Mouse (Mus musculus) CH12.LX (cell line): ENCODE results near the gene Agfg1. TPM values are rescaled to one million over a fixed set of nuclear protein-coding genes. Genes with fewer than 3 reads are reported as not detected.

Experiments
- DNase-seq: peaks from one replicate; pipeline ENCODE4 v3.0.0-alpha.2; 2013; ENCODE audit errors: extremely low read depth
- H3K27ac ChIP-seq: 2 replicates; pipeline ENCODE4 v1.5.1; 2012; ENCODE audit warnings: low read depth, mild to moderate bottlenecking, control low read depth, moderate library complexity; ENCODE audit not compliant: insufficient read depth
- H3K27me3 ChIP-seq: replicated peaks from 2 replicates; pipeline ENCODE3; 2012; ENCODE audit warnings: inconsistent platforms
- H3K36me3 ChIP-seq, 2 experiments: replicated peaks in 1 of 2; 2 replicates each; pipeline versions ENCODE3 to v1.6.1; 2012; ENCODE audit warnings: inconsistent platforms in 1 of 2, low read length in 1 of 2, mild to moderate bottlenecking in 1 of 2, mixed read lengths in 1 of 2, moderate library complexity in 1 of 2; ENCODE audit not compliant: control insufficient read depth in 1 of 2, insufficient read depth in 1 of 2
- H3K4me1 ChIP-seq, 2 experiments: 2 replicates each; pipeline ENCODE4 v1.6.1; 2012; ENCODE audit warnings: inconsistent platforms in 1 of 2, moderate library complexity in 1 of 2; ENCODE audit not compliant: insufficient read depth in 2 of 2, control insufficient read depth in 1 of 2
- H3K4me2 ChIP-seq: 2 replicates; pipeline ENCODE4 v1.6.1; 2012; ENCODE audit warnings: low read depth, mild to moderate bottlenecking, control low read depth; ENCODE audit not compliant: poor library complexity, insufficient read depth, severe bottlenecking
- H3K4me3 ChIP-seq, 3 experiments: fragments of 150-350 bp in 1 of 3; sonication (generic) in 1 of 3; replicated peaks in 1 of 3; 2 replicates each; pipeline versions ENCODE3 to v1.5.1; 2011 to 2012; ENCODE audit warnings: low read depth in 2 of 3, low read length in 2 of 3, mild to moderate bottlenecking in 2 of 3, moderate library complexity in 2 of 3, control low read depth in 1 of 3, improper control_type of control experiment in 1 of 3, inconsistent platforms in 1 of 3, mixed read lengths in 1 of 3; ENCODE audit not compliant: poor library complexity in 1 of 3
- H3K79me2 ChIP-seq: replicated peaks from 2 replicates; pipeline ENCODE4 v1.6.1; 2012; ENCODE audit warnings: mild to moderate bottlenecking, moderate library complexity; ENCODE audit not compliant: control insufficient read depth, poor library complexity, insufficient read depth, severe bottlenecking; ENCODE audit errors: extremely low read depth
- H3K9ac ChIP-seq: 2 replicates; pipeline ENCODE4 v1.6.1; 2012; ENCODE audit warnings: low read depth, mild to moderate bottlenecking, control low read depth, moderate library complexity; ENCODE audit not compliant: insufficient read depth
- H3K9me3 ChIP-seq: replicated peaks from 2 replicates; pipeline ENCODE3; 2012; ENCODE audit warnings: low read length, inconsistent platforms, mixed read lengths
- BHLHE40 ChIP-seq: IDR thresholded peaks from 2 replicates; pipeline ENCODE4 v1.6.1; 2011; ENCODE audit warnings: mild to moderate bottlenecking, low read depth, low read length, improper control_type of control experiment
- CHD1 ChIP-seq: IDR thresholded peaks from 2 replicates; pipeline ENCODE4 v1.6.1; 2012; ENCODE audit warnings: low read depth, low read length, improper control_type of control experiment, inconsistent platforms
- CTCF ChIP-seq, 2 experiments: IDR thresholded peaks in 1 of 2; conservative IDR thresholded peaks in 1 of 2; 2 replicates each; pipeline ENCODE4 v1.5.1; 2011 to 2012; ENCODE audit warnings: low read depth in 2 of 2, low read length in 2 of 2, improper control_type of control experiment in 1 of 2, inconsistent platforms in 1 of 2, mild to moderate bottlenecking in 1 of 2, moderate library complexity in 1 of 2
- E2F4 ChIP-seq: IDR thresholded peaks from 2 replicates; pipeline ENCODE4 v1.6.1; 2011; ENCODE audit warnings: low read depth, low read length, improper control_type of control experiment; ENCODE audit not compliant: insufficient replicate concordance
- ETS1 ChIP-seq: conservative IDR thresholded peaks from 2 replicates; pipeline ENCODE4 v1.6.1; 2012; ENCODE audit warnings: low read depth, mild to moderate bottlenecking, inconsistent platforms, low read length, improper control_type of control experiment, moderate library complexity
- HCFC1 ChIP-seq: IDR thresholded peaks from 2 replicates; pipeline ENCODE4 v1.6.1; 2012; ENCODE audit warnings: low read depth, mild to moderate bottlenecking, inconsistent platforms, low read length, improper control_type of control experiment
- JUND ChIP-seq: conservative IDR thresholded peaks from 2 replicates; pipeline ENCODE4 v1.6.1; 2011; ENCODE audit warnings: low read depth, low read length, improper control_type of control experiment
- KAT2A ChIP-seq: IDR thresholded peaks from 2 replicates; pipeline ENCODE4 v1.6.1; 2012; ENCODE audit warnings: low read length, improper control_type of control experiment, inconsistent platforms; ENCODE audit not compliant: insufficient replicate concordance
- MAX ChIP-seq: IDR thresholded peaks from 2 replicates; pipeline ENCODE4 v1.6.1; 2011; ENCODE audit warnings: low read length, improper control_type of control experiment
- MXI1 ChIP-seq: IDR thresholded peaks from 2 replicates; pipeline ENCODE4 v1.6.1; 2011; ENCODE audit warnings: mild to moderate bottlenecking, low read depth, low read length, improper control_type of control experiment
- MYC ChIP-seq: IDR thresholded peaks from 2 replicates; pipeline ENCODE4 v1.6.1; 2011; ENCODE audit warnings: low read depth, mild to moderate bottlenecking, improper control_type of control experiment, low read length
- NELFE ChIP-seq: IDR thresholded peaks from 2 replicates; pipeline ENCODE4 v1.6.1; 2011; ENCODE audit warnings: low read depth, low read length, improper control_type of control experiment
- NRF1 ChIP-seq: IDR thresholded peaks from 2 replicates; pipeline ENCODE4 v1.6.1; 2014; ENCODE audit warnings: low read depth, mild to moderate bottlenecking, inconsistent platforms, low read length, improper control_type of control experiment, moderate library complexity
- PAX5 ChIP-seq: IDR thresholded peaks from 2 replicates; pipeline ENCODE4 v1.6.1; 2012; ENCODE audit warnings: low read length, inconsistent platforms, mixed read lengths
- RCOR1 ChIP-seq: conservative IDR thresholded peaks from 2 replicates; pipeline ENCODE4 v1.6.1; 2012; ENCODE audit warnings: low read depth, mild to moderate bottlenecking, inconsistent platforms, low read length, improper control_type of control experiment
- SMC3 ChIP-seq: IDR thresholded peaks from 2 replicates; pipeline ENCODE4 v1.6.1; 2011; ENCODE audit warnings: low read depth, low read length, improper control_type of control experiment
- USF1 ChIP-seq: IDR thresholded peaks from 2 replicates; pipeline ENCODE4 v1.6.1; 2014; ENCODE audit warnings: low read depth, mild to moderate bottlenecking, inconsistent platforms, low read length, improper control_type of control experiment
- ZC3H11A ChIP-seq: IDR thresholded peaks from 2 replicates; pipeline ENCODE4 v1.6.1; 2012; ENCODE audit warnings: low read depth, mild to moderate bottlenecking, inconsistent platforms, low read length, improper control_type of control experiment
- ZNF384 ChIP-seq: IDR thresholded peaks from 2 replicates; pipeline ENCODE4 v1.6.1; 2012; ENCODE audit warnings: low read depth, low read length, improper control_type of control experiment, inconsistent platforms
- dilution Hi-C: fragments of 300-500 bp; cut with MboI; formaldehyde crosslinking; loops from 2 replicates; pipeline ENCODE4 v1.14.3; 2020; ENCODE audit warnings: low sequenced_read_pairs; ENCODE audit not compliant: extremely low pct_unique_long_range_greater_than_20kb, extremely low pct_ligation_motif_present
- in situ Hi-C: fragments of 300-500 bp; cut with MboI; formaldehyde crosslinking; loops from 3 replicates; pipeline ENCODE4 v1.14.3; 2019; ENCODE audit warnings: low sequenced_read_pairs, low pct_ligation_motif_present, low pct_unique_long_range_greater_than_20kb, mixed read lengths
- polyA plus RNA-seq: library from polyadenylated mRNA; unstranded; fragments of >175 nt; gene quantifications from 2 replicates; pipeline ENCODE4 v1.2.1, GENCODE M21; 2012; ENCODE audit warnings: low read depth; ENCODE audit not compliant: insufficient read length
- total RNA-seq, 2 experiments: library from RNA; depleted of rRNA; stranded (reverse); fragments of 300-350 nt in 1 of 2; fragments of >200 nt in 1 of 2; gene quantifications; 2 replicates each; pipeline ENCODE4 v1.2.3; 2012 to 2014

Gene Agfg1
- total and polyA plus RNA-seq, 3 experiments, result 59.0 to 127 (median 106) TPM

- Histone ChIP-seq H3K27me3 (no peaks in the 10 kb centered on the region), H3K4me1 (no peaks in the 10 kb centered on the region)
- no peak for DNase-seq
- no peak for TF ChIP-seq RCOR1
- no peak for TF ChIP-seq KAT2A
- no peak for TF ChIP-seq CHD1
- no peak for TF ChIP-seq MXI1
- no peak for TF ChIP-seq MAX
- TF ChIP-seq NELFE, result no peak
- TF ChIP-seq USF1, result no peak
- TF ChIP-seq MYC, result no peak
- TF ChIP-seq E2F4, result no peak
- no peak for TF ChIP-seq PAX5
- no peak for TF ChIP-seq ZNF384
- TF ChIP-seq CTCF (conservative IDR thresholded peaks at IDR 0.05 in 1 of 2, IDR thresholded peaks at IDR 0.05 in 1 of 2; ENCODE audit: low read depth in 2 of 2, low read length in 2 of 2), result no peak
- no peak for TF ChIP-seq ETS1
- TF ChIP-seq, all 38 proteins: peak for 0
- no peak overlapping the region for H3K9ac ChIP-seq
- H3K4me3 ChIP-seq, result no peak overlapping the region
- H3K27ac ChIP-seq, result no peak overlapping the region
- no peak overlapping the region for H3K4me2 ChIP-seq
- H3K79me2 ChIP-seq, result no peaks in the 10 kb centered on the region
- dilution Hi-C loops, result no loop called here
- H3K9me3 ChIP-seq, result no peaks in the 10 kb centered on the region
- peaks cover 17 to 77% of the 10 kb centered on the region in 2 experiments for H3K36me3 ChIP-seq
- in situ Hi-C loops, result no loop called here
These were observed 61.3 kb downstream of the Agfg1 start for GRCm38 (mm10) chr1:82900567-82900966.

GRCm38 (mm10) chr1:82901201-82901600 is 61.9 kb downstream of the Agfg1 start:
- Histone ChIP-seq H3K4me2 (no peak overlapping the region), H3K79me2 (no peaks in the 10 kb centered on the region), H3K27ac (no peak overlapping the region), H3K9ac (no peak overlapping the region), H3K4me3 (no peak overlapping the region), H3K36me3 (peaks cover 17 to 76% of the 10 kb centered on the region in 2 experiments), H3K4me1 (no peaks in the 10 kb centered on the region), H3K27me3 (no peaks in the 10 kb centered on the region), H3K9me3 (no peaks in the 10 kb centered on the region)
- dilution Hi-C loops (no loop called here), in situ Hi-C loops (no loop called here)
- DNase-seq, result no peak
- TF ChIP-seq SMC3 (no peak), JUND (no peak), BHLHE40 (no peak), HCFC1 (no peak), ZC3H11A (no peak), NRF1 (no peak)
